Mouse (Mus musculus): ENCODE results near the gene Fkbp1a. TPM values are rescaled to one million over a fixed set of nuclear protein-coding genes. Genes with fewer than 3 reads are reported as not detected.

Gene Fkbp1a
- 100 to 1,000 TPM; 926 to 966 TPM for total RNA-seq (2021)

DNA sequence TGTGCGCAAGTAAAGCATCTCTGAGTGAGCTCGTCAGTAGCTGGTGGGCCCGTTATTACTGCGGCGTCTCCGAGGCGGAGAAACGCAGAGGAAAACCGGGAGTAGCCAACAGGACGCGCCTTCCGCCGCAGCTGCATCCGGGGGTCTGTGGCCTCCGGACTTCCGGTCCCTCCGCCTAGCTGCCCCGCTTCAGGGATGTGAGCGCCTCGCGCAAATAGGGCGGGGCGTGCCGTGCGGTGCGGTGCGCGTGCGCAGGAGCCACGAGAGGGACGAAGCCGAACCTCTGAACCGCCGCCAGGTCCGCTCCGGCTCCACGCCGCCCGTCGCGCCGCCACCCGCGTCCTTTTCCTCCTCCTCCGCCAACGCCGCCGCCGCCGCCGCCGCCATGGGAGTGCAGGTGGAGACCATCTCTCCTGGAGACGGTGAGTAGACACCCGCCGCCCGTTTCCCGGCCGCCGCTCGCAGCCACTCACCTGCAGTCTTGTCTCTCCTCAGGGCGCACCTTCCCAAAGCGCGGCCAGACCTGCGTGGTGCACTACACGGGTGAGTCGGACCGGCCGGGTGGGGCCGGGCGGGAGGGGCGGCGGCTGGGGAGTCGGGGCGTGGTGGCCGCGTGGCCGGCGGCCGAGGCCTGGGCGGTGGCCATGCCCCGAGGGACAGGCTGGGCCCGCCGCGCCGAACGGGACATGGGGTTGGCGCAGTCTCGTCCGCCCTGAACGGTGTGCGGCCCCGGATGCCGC, at the start of gene Fkbp1a:
Gene Fkbp1a, plus strand, starts transcription at position 161 of the 740 bp plus-strand sequence.
- DNase-seq, result peak; percentile 96

DNA sequence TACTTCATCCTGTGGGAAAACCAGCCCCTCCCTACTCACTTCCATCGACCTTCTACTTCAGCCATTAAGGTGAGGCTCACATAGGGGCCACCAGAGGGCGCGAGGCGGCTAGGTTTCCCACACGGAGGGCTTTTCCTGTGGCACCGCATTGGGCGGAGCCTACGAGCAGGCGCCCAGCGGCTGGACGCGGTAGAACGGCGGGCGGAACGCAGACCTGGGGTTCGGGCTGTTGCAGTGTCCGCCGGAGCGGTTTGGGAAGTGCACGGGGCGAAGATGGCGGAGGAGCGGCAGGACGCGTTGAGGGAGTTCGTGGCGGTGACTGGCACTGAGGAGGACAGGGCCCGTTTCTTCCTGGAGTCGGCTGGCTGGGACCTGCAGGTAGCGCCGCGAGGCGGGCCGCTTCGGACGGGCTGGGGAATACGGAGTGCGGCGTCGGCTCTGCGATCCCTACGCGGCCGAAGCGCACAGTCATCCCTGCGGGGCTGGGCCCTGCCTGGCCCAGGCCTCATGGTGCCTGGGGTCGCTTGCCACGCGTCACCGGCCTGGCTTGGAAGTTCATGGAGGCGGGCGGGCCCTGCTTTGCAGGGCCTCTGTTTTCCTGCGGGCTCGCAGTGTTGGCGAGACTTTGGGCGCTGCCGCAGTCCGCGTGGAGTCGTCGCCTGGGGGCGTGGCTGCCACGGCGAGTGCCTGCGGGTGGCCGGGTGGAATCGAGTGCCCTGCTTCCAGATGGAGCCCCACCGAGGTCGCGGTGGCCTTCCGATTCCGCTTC, 48.1 kb upstream of the Fkbp1a start, which contains the start of gene Nsfl1c:
Gene Nsfl1c, plus strand, starts transcription at position 148 of the 769 bp plus-strand sequence.
- DNase-seq, result peak; percentile 95 to 96

DNA sequence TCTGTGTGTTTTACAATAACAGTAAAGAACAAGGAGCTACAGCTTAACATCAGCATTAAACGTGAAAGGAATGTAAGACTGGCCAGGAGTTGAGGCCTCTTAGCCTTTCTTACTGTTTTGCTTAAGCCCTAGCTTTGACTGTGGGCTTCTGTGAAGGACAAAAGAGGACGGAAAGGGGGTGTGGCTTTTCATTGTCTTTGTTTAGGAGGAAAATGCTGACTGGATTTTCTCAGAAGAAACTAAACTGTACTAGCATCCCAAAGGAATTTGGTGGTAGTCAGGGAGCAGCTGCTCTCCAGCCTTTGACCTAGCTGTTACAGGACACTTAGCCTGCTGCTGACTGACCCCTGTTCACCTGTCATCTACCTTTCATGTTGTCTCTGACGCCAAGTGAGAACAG, 43.9 kb upstream of the Fkbp1a start:
- DNase-seq, result no peak

DNA sequence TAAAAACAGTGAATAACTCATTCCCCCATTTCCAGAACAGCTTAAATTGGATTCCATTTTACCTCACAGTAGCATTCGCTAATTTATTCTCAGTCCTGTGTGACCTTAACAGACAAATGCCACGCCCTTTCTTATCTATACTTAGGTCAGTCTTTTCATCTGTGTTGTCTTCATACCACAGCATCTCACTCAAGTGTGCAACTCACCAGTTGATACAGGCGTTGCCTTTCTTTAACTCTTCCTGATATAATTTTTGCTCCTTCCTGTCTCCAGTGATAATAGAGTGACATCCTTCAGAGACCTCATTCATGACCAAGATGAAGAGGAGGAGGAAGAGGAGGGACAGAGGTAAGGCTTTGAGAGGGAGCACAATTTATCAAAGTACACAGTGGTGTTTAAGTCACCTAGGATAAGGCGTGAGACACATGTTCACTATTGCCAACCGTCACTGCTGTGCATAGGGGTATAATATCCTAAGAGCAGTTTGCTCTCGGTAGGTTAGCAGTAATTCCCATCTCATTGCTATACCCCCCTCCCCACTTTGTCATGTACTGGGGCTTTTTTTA, 41.8 kb upstream of the Fkbp1a start:
- DNase-seq, result no peak

DNA sequence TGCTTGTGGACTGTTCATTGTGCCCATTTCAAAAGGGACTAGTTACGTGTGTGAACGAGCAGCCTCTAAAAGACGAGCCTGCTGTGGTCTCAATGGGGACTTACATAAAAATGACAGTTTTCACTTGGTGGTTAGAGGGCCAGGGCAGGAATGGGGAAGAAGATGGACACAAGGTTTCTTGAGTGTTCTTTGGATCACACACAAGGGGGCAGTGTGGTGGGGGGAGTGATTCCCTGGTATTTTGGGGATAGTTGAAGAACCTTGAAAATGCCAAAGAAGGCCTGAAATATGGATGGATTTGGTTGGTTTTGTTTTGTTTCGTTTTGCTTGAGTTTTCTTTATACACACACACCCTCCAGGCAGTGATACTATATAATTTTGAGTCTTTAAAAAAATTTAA, 38.1 kb upstream of the Fkbp1a start:
- no peak for DNase-seq

DNA sequence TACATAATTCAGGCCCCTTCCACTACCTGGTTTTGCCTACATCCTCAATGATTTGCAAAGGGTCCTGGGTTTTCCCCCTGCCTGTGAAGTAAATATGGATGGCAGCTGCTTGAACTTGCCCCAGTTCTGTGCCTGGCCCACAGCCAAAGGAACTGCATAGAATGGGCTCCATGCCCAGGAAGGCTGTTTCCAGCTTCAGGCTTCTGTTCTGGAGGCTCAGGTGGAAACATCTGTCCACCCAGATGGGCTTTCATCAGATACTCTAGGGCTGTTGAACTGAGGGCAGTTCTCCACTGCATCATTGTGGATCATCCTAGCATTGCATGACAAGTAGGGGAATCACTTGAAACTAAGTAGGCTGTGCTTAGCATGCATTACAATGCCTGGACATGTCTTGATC, 30.1 kb upstream of the Fkbp1a start:
- DNase-seq, result peak; percentile 29 to 45

DNA sequence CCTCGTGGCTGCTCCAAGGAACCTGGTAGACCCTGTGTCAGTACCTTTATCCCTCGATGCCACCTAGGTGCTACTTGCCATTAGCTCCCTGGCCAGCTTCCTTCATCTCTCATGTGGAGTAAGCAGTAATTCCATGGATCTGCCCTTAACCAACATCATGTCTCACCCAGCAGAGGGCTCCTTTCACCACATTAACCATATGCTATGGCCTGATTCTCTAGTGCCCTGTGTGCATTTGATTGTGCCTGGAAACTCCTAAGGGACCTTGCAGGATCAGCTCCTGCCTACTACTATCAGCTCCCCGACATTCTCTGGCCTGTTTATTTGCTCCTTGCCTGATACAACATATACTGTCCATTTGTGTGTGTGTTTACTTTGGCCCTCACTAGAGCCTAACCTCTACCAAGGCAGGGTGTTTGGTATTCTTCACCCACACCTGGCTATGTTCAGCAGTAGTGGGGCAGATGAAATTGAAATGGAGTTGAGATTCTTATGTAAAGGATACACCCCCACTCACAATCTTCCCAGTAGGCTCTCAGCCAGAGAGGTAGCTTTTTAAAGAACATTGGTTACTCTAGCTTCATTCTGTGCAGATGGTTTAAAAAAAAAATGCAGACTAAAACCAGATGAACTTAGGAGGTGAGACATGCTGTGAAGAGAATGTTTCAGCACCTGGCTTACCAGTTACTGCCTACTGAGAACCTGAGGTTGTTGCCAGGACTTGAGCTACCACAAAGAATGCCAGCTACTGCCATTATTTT, 28.6 kb upstream of the Fkbp1a start:
- DNase-seq, result no peak

DNA sequence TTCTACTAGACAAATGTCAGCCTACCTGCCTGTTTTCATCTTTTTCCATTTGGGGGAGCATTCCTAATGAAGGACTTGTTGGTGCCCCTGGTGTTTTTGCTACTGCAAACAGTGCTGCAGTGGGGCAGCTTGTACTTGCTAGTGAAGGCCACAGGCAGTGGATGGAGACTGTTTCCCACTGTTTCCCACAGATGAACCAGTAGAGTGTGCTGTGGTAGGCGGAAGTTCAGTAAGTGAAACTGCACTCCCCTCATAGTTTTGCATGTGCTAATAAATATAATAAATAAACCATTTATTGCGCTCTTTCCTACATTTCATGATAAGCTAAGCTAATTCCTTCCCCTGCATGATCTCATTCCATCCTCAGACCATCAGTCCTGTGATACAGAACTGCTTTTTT, 23.3 kb upstream of the Fkbp1a start:
- DNase-seq, result no peak

DNA sequence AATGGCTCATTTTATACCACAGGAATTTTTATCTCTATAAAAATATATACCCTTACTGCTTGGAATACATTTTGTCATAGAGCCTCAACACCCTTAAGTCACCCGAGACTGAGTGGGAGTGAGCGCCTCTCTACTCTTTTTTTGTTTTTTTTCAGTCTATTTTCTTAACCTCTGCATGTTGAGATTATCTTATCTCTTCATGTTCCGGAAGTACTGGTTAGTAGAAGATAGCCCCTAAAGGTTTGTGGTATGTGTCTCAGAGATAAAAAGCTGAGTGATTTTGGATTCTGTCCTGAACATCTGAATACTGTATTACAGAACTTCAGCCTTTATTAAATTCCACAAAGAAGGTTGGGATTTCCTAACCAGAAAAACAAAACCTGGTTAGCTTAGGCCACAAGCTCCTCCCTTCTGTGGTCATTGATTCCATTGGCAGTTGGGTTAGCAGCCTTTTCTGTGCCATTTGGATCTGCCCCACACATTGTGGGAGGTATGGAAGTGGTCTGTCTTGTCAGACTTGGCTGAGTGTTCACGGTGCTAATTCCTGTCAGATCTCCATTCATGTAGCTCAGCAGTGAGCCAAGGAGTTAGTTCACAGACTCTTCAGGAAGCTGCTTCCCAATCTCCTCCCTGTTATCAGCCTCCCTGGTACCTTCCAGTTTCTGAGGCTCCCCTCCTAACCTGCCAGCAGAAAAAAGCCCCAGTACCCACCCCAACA, 17.8 kb upstream of the Fkbp1a start:
- DNase-seq, result no peak

DNA sequence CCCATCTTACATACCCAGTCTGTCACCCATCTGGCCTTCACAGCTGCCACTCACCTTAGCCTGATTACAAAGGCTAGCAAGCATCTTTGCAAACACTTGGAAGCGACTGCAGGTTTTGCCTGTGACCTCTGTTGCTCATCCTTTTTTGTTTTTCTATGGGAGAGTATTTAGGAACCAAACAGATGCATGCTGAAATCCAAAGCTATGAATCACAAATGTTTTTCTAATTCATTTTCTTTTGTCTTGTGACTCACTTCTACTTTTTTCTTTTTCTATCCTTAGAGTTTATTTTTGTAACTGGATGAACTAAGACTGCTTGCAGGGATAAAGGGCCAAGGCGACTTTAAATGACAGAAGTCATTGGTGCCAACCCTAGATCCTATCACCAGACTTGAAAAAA, 16.8 kb upstream of the Fkbp1a start:
- DNase-seq, result no peak

DNA sequence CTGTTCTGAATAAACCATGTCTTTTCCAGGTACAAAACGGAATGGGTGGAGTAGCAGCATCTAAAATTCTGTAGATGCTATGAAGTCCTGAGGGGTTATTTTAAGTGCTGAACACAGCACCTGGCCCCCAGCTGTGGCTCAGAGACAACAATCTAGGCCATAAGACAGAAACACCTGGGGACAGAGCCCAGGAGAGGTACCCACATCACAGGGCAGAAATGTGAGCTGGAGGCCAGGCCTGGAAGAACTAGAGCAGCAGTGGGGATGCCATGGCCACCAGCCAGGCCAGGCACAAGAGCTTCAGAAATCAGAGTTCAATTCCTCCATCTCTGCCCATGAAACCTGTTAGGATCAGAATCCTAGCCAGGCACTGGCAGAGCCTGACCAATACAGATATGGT, 14.2 kb upstream of the Fkbp1a start:
- no peak for DNase-seq

DNA sequence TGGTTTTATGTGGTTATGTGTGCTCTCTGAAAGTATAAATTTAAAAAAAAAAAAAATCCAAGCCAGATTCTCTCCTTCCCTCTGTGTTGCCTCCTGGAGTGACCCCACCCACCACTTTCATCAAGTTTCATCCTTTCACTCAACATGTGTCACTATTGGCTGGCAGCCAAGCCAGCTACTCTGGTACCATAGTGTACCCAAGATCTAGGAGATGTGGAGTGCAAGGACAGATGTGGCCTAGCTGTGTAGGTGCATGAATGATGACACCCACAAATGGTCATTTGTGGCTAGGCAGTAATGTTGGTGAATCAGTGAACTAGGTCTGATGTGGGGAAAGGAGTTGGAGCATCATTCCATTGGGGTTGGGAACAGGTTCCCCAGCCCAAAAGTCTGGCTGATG, 13.1 kb upstream of the Fkbp1a start:
- DNase-seq, result no peak

DNA sequence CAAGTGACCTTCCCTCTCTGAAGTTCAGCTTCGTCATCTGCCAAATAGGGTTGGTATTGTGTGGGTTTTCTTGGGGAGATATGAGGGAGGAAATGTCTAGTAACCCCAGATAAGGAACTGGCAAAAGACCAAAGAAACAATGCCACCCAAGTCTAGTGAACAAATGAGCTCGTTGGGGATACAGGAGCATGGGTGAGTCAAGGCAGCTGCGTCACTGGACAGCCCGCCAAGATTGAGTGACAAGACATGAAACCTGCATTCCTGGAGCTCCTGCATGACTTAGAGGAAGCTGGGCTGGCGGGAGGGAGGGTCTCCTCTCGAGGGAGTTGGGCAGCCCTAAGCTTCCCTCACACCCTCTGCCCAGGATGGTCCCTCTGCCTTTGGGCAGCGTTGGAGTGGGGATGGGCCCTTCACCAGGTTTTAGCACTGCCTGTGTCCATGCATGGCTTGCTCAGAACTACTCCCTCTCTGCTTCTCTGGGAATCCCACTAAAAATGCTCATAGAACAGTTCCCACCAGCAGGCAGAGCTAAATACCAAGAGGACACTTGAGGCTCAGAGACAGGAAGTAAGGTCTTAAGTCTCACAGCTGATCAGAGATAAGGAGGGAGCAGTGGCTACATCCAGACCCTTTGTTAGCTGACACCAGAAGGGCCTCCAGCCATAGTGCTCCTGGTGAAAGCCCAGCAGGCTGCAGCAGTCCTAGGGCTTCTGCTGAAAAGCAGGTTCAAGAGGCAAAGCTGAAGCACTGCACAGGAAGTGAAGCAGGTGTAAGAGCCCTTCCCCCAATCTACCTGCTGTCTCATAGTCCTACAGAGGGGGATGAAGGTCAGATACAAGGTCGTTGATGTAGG, 11.7 kb upstream of the Fkbp1a start:
- no peak for DNase-seq

DNA sequence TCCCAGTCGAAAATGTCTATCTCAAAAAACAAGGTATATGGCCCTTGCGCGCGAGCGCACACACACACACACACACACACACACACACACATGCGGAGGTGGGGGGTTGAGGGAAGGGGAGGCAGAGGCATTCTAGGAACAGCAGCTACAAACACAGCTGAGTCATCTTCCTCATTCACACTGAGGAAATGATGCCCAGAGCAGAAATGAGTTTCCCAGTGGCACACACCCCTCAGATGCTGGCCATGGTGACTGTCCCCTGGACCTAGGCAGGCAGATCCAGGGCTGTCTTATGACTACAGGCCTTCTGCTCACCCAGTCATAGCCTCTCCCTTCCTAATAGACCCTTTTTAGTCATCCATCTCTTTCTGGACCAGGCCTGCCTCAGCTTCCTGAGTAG, 8.7 kb upstream of the Fkbp1a start:
- no peak for DNase-seq

DNA sequence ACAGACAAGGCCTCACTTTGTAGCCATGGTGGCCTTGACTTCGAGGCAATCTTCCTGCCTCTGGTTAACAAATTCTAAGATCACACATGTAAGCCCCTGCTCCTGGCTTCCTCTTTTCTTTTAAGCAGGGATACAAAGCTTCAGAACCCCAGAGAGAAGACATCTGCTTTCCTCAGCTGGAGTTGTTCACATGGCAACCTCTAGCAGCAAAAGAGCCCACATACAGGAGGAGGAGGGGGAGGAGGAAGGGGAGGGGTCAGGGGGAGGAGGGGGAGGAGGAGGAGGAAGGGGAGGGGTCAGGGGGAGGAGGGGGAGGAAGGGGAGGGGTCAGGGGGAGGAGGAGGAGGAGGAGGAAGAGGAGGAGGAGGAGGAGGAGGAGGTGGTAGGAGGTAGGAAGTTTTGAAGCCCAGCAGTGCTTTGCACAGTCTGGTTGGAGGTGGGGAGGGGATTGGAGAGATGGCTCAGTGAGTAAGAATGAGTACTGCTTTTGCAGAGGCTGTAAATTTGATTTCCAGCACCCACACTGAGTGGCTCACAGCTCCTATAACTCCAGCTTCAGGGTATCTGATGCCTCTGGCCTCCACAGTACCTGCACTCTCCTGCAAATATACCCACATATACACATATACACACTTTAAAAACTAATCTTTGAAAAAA, 6.2 kb upstream of the Fkbp1a start:
- DNase-seq, result no peak

DNA sequence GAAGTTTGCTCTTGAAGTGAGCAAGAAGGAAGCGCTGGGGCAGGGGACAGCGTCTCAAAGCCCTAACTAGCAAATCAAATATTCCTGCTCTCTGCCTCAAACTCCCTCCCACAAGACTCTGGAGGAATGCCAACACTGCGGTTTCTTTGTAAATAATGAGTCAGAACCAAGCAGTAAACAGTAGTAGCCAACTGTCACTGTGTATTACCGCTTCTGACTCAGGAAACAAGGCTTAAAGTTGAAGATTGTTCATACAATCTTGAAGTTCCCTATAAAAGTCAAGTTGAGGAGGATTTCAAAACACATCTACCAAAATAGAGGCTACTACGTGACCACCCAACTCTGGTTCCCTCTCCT, 5.7 kb upstream of the Fkbp1a start:
- DNase-seq, result peak in 1 of 2 experiments; percentile 23

DNA sequence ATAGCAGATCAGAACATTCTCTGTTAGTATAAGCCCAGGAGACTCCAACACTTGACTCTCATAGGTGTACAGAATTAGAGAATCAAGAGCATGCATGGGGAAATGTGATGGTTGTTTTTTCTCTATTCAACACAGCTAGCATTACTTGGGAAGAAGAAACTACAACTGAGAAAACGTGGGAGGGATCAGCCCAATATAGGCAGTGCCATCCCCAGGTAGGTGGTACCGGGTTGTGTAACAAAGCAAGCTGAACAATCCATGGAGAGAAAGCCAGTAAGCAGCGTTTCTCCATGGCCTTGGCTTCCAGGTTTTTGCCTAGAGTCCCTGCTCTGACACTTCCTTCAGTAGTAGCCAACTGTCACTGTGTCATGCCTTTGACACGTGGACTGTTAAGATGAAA, 3.6 kb upstream of the Fkbp1a start:
- DNase-seq, result no peak

DNA sequence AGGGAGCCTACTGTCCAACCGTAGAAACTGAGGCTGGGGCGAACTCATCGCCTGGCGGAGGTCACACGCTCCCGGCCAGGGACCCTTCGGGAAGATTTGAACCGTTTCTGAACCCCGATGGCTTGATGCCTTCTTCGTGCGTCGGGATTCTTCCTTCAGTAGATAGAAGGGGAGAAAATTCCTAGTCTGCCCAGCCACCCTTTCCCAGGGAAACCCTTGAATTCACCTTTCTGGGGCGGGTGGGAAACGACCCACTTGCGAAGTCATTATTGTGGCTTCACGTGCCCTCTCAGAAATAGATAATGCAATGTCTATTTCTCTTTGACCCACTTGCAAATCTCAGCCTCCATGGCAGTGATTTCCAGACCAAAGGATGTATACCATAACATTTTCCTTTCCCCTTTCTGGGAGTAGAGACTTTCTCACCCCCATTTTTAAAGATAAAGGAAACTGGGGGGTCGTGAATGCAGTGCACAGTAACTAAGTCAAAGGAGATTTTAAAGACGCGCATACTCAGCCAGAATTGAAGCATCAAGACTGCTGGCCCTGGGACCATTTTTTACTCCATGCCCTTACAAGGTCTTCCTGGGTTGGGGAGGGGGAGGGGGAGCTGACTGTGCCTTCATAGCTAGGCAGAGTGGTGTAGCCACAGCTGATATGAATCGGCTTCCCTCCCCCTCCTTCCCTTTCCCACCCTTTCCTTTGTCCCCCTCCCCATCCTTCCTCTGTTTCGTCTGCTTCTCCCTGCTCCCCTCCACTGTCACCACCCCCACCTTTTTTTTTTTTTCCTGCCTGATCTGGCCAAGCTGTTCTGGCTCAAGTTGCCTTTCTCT, 996 bp downstream of the Fkbp1a start:
- peak; percentile 30 to 49 for DNase-seq

DNA sequence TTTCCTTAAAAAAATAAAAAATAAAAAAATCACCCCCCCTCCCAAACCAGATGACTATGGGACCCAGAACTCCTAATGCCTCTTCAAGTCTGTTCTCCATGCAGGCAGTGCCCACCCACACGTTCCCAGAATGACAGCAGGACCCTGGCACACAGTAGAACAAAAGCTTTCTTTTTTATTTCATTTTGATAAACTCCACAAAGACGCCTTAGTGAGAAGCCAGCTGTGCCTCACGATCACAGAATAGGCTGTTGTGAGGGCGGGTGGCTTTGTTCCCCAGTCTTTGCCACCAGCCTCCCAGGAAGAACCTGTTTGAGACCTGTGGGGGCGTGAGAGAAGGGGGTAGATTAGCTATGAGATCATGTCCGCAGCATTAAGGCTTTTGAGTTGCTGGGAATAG, 2.4 kb downstream of the Fkbp1a start:
- peak; percentile 41 to 48 for DNase-seq

DNA sequence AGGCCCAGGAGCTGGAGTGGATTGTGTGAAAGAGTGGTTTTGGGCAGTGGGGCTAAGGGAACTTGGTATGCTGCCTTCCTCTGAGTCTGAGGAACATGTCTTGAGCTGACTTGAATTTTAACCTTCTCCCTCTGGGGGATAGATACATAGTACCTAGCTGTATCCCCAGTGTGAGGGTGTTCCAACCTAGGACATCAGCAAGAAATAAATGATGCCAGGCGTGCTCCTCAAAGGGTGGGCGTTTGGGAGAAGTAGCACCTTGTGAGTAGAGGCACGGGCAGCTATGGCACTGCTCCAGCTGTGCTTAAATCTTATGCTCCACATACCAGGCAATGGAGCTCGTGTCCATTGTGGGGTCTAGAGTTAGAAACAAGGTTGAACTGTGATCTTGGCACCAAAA, 4.3 kb downstream of the Fkbp1a start:
- DNase-seq, result no peak

All from layer of hippocampus, postnatal 36 days (tissue).